Mouse (Mus musculus): ENCODE measurements around the gene Serpinb9f. TPM values are rescaled to one million over a fixed set of nuclear protein-coding genes. Genes with fewer than 3 reads are reported as not detected.
"Not testable (repeated sequence)": the region's sequence is repeated elsewhere in the genome, so short reads cannot be mapped to it uniquely, and the experiment has no call there.

Gene Serpinb9f
- polyA plus RNA-seq (2015; fragmentation: Nextera tagmentation; extraction: Ambion mirVana): not detected in 2 replicates

DNA sequence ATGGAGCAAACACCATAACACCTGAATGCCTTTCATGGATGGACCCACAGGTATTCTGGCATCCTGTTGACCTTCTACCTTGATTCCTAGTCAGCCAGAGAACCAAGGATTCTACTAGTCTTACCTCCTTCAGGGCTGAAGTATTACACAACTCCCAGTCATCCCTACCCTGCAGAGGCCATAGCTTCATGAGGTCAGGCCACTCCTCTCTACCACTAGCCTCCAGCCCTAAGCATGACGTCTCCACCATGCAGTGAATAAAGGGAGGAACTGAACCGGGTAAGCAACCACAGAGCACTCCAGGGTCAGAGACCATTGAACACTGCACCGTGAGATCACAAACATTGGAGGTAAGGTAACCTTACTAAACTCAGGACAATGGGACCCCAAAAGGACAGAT, at the start of gene Serpinb9f:
Gene Serpinb9f (plus strand): TSS at position 301 of the 400 bp plus-strand sequence.
- H3K27me3 ChIP-seq; H3K9me3 ChIP-seq (replicated peaks); H3K4me3 ChIP-seq (replicated peaks); H3K4me2 ChIP-seq; H3K36me3 ChIP-seq; H3K9ac ChIP-seq; H3K27ac ChIP-seq; ATAC-seq (replicated peaks; ENCODE audit: low FRiP score); H3K4me1 ChIP-seq: not testable (repeated sequence)
- 82% methylated on average over 3 of the region's 3 CpGs for WGBS

DNA sequence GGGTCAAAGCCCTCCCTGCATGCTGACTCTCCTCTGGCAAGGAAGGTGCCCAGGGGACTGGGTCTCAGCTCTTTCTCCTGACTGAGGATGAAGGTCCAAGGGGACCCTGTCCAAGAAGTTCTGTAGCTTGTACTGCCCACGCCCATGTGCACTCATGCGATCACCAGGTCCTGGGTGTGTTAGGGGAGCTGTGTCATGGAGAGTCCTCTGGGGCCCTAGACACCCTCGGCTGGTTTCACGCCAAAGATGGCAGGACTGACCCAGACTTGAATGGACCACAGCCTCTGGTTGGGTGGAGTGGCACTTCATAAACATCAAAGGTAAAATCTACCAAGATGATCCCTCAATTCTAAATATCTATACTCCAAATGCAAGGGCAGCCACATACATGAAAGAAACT, 15.2 kb upstream of the Serpinb9f start:
- H3K9ac ChIP-seq; H3K9me3 ChIP-seq (replicated peaks); H3K27ac ChIP-seq; H3K27me3 ChIP-seq; H3K4me3 ChIP-seq (replicated peaks); H3K4me2 ChIP-seq; H3K36me3 ChIP-seq; H3K4me1 ChIP-seq; ATAC-seq (replicated peaks; ENCODE audit: low FRiP score): not testable (repeated sequence)
- WGBS: 88% methylated on average over 4 of the region's 4 CpGs

DNA sequence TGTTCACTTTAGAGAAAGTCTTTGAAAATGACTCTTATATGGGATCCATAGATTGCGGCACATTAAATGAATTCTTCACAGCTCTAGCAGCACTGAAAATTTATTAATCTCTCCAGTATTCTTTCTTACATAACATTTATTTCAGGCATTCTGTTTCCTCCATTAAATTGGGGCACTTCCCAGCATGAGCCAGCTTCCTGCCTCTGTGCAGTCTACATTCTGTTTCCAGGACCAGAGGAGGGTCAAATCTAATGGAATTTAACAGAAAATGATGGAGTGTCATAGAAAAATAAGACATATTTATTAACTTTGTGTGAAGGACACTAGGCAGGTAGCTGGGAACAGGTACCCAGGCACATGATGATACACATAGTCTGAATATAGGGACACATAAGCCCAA, 32.8 kb downstream of the Serpinb9f start:
- H3K4me3 ChIP-seq (replicated peaks); H3K9me3 ChIP-seq (replicated peaks); H3K4me2 ChIP-seq; H3K27me3 ChIP-seq; ATAC-seq (replicated peaks; ENCODE audit: low FRiP score); H3K27ac ChIP-seq; H3K36me3 ChIP-seq; H3K4me1 ChIP-seq; H3K9ac ChIP-seq: not testable (repeated sequence)
- 100% methylated on average over 1 of the region's 1 CpGs for whole genome bisulfite sequencing

Other genes with a start within 250 kb of the Serpinb9f start
- not detected in 2 replicates for gene Serpinb1b, start 245.5 kb upstream of the Serpinb9f start, polyA plus RNA-seq (2015; fragmentation: Nextera tagmentation; extraction: Ambion mirVana)
- not detected in 2 replicates for gene Serpinb9c, start 164.3 kb upstream of the Serpinb9f start, polyA plus RNA-seq (2015; fragmentation: Nextera tagmentation; extraction: Ambion mirVana)
- gene Serpinb9d, start 131.1 kb upstream of the Serpinb9f start, polyA plus RNA-seq (2015; fragmentation: Nextera tagmentation; extraction: Ambion mirVana): not detected in 2 replicates
- not detected in 2 replicates for gene Serpinb9e, start 74.5 kb upstream of the Serpinb9f start, polyA plus RNA-seq (2015; fragmentation: Nextera tagmentation; extraction: Ambion mirVana)
- gene Gm11397, start 71.7 kb downstream of the Serpinb9f start, polyA plus RNA-seq (2015; fragmentation: Nextera tagmentation; extraction: Ambion mirVana): not detected in 2 replicates
- gene Serpinb9g, start 160.7 kb downstream of the Serpinb9f start, polyA plus RNA-seq (2015; fragmentation: Nextera tagmentation; extraction: Ambion mirVana): not detected in 2 replicates